Mouse (Mus musculus) stomach, embryonic 16.5 days (tissue): ENCODE data around the gene Car5a. TPM values are rescaled to one million over a fixed set of nuclear protein-coding genes. Genes with fewer than 3 reads are reported as not detected.

ENCODE experiments used
- ATAC-seq: fragments of 200-750 bp; cut with Nextera tagmentation; 2 replicates; pipeline ENCODE4 v1.8.0; 2017; ENCODE audit warnings: moderate number of reproducible peaks, moderate TSS enrichment; ENCODE audit not compliant: insufficient read depth, low FRiP score
- H3K27ac ChIP-seq: fragments of 300-500 bp; sonication (generic); 2 replicates; pipeline ENCODE4 v1.5.1; 2014; ENCODE audit warnings: low read length
- H3K27me3 ChIP-seq: fragments of 300-500 bp; sonication (generic); 2 replicates; pipeline ENCODE4 v1.6.1; 2014; ENCODE audit warnings: low read length, control low read depth, mixed read lengths; ENCODE audit not compliant: control insufficient read depth, insufficient read depth
- H3K36me3 ChIP-seq: fragments of 300-500 bp; sonication (generic); 2 replicates; pipeline ENCODE4 v1.6.1; 2014; ENCODE audit warnings: low read length; ENCODE audit not compliant: control insufficient read depth, insufficient read depth
- H3K4me1 ChIP-seq: fragments of 300-500 bp; sonication (generic); 2 replicates; pipeline ENCODE4 v1.6.1; 2014; ENCODE audit warnings: low read length, control low read depth, mixed read lengths; ENCODE audit not compliant: control insufficient read depth, insufficient read depth
- H3K4me2 ChIP-seq: fragments of 300-500 bp; sonication (generic); 2 replicates; pipeline ENCODE4 v1.6.1; 2014; ENCODE audit warnings: low read depth, low read length, mixed read lengths
- H3K4me3 ChIP-seq: fragments of 300-500 bp; sonication (generic); replicated peaks from 2 replicates; pipeline ENCODE4 v1.5.1; 2014; ENCODE audit warnings: mild to moderate bottlenecking, low read length
- H3K9ac ChIP-seq: fragments of 300-500 bp; sonication (generic); 2 replicates; pipeline ENCODE4 v1.6.1; 2014; ENCODE audit warnings: low read length
- H3K9me3 ChIP-seq: fragments of 300-500 bp; sonication (generic); replicated peaks from 2 replicates; pipeline ENCODE4 v1.6.1; 2016; ENCODE audit warnings: low read length, control low read depth; ENCODE audit not compliant: control insufficient read depth
- WGBS: fragments of 180-500 bp; shearing (Covaris S2); extraction: QIAGEN DNeasy Blood & Tissue Kit; methylation state at CpG from one replicate; pipeline ENCODE4 v1.1.7; 2014; 5-methylcytosine and 5-hydroxymethylcytosine counted together
- microRNA-seq: library from miRNA; unstranded; fragments of <30 nt; microRNA quantifications from one replicate; pipeline ENCODE4, GENCODE M21; 2016
- polyA plus RNA-seq: library from polyadenylated mRNA; unstranded; fragments of >200 nt; fragmentation: Nextera tagmentation; extraction: Ambion mirVana; gene quantifications from 2 replicates; pipeline ENCODE4 v1.2.1, GENCODE M21; 2015

Gene Car5a
- polyA plus RNA-seq, 1 experiment from 2014 or later = 0.40 TPM

- H3K9ac ChIP-seq = no peak overlapping the region
- no peaks in the 10 kb centered on the region for H3K27me3 ChIP-seq
- no peak overlapping the region for H3K4me3 ChIP-seq
- H3K4me1 ChIP-seq = peaks cover 21% of the 10 kb centered on the region
- ATAC-seq = no peak
- H3K27ac ChIP-seq = peak overlapping the region; percentile 68
- no peaks in the 10 kb centered on the region for H3K9me3 ChIP-seq
- WGBS = 78% methylated on average over 9 of the region's 9 CpGs
- no peaks in the 10 kb centered on the region for H3K36me3 ChIP-seq
- no peak overlapping the region for H3K4me2 ChIP-seq
Observed at GRCm38 (mm10) chr8:121875517-121875916, 69.2 kb downstream of the Car5a start.

GRCm38 (mm10) chr8:121875045-121875444, 69.7 kb downstream of the Car5a start:
- Histone ChIP-seq H3K9ac (no peak overlapping the region), H3K4me1 (peaks cover 21% of the 10 kb centered on the region), H3K4me3 (no peak overlapping the region), H3K4me2 (no peak overlapping the region), H3K9me3 (no peaks in the 10 kb centered on the region), H3K27ac (peak overlapping the region; percentile 68), H3K27me3 (no peaks in the 10 kb centered on the region), H3K36me3 (no peaks in the 10 kb centered on the region)
- WGBS = 35% methylated on average over 3 of the region's 3 CpGs
- no peak for ATAC-seq

- H3K36me3 ChIP-seq = no peaks in the 10 kb centered on the region
- H3K9me3 ChIP-seq = no peaks in the 10 kb centered on the region
- 42% methylated on average over 9 of the region's 9 CpGs for WGBS
- H3K27me3 ChIP-seq = no peaks in the 10 kb centered on the region
- peak overlapping the region; percentile 68 for H3K27ac ChIP-seq
- no peak overlapping the region for H3K4me2 ChIP-seq
- peaks cover 21% of the 10 kb centered on the region for H3K4me1 ChIP-seq
- peak; percentile 68; the same call in 1 of the 2 replicates for ATAC-seq
- H3K9ac ChIP-seq = no peak overlapping the region; the same call in 1 of the 2 replicates
- H3K4me3 ChIP-seq = no peak overlapping the region
Observed at GRCm38 (mm10) chr8:121874031-121874430, 70.7 kb downstream of the Car5a start.

GRCm38 (mm10) chr8:121871833-121872440, 72.8 kb downstream of the Car5a start:
- 16% methylated on average over 10 of the region's 10 CpGs for WGBS
- Histone ChIP-seq H3K36me3 (no peaks in the 10 kb centered on the region), H3K4me1 (peaks cover 17% of the 10 kb centered on the region), H3K9me3 (no peaks in the 10 kb centered on the region), H3K27me3 (no peaks in the 10 kb centered on the region), H3K9ac (peak overlapping the region; percentile 41; the same call in 1 of the 2 replicates), H3K4me2 (0 out of 2 replicates have a peak overlapping the region, but pooled peaks have one; percentile 10), H3K27ac (peak overlapping the region; percentile 79), H3K4me3 (no peak overlapping the region)
- ATAC-seq = peak; percentile 61

- no peaks in the 10 kb centered on the region for H3K27me3 ChIP-seq
- no peaks in the 10 kb centered on the region for H3K36me3 ChIP-seq
- no peak overlapping the region for H3K4me2 ChIP-seq
- no peaks in the 10 kb centered on the region for H3K9me3 ChIP-seq
- H3K4me3 ChIP-seq = no peak overlapping the region
- no peak for ATAC-seq
- no peak overlapping the region for H3K27ac ChIP-seq
- 87% methylated on average over 2 of the region's 2 CpGs for WGBS
- H3K4me1 ChIP-seq = peaks cover 17% of the 10 kb centered on the region
- H3K9ac ChIP-seq = no peak overlapping the region
Observed at GRCm38 (mm10) chr8:121870190-121870589, 74.5 kb downstream of the Car5a start.

GRCm38 (mm10) chr8:121868896-121869295, 75.8 kb downstream of the Car5a start:
- no peak overlapping the region for H3K27ac ChIP-seq
- peaks cover 9% of the 10 kb centered on the region for H3K4me1 ChIP-seq
- H3K9me3 ChIP-seq = no peaks in the 10 kb centered on the region
- no peaks in the 10 kb centered on the region for H3K36me3 ChIP-seq
- H3K4me3 ChIP-seq = no peak overlapping the region
- no peak for ATAC-seq
- no peak overlapping the region for H3K9ac ChIP-seq
- no peaks in the 10 kb centered on the region for H3K27me3 ChIP-seq
- no peak overlapping the region for H3K4me2 ChIP-seq
- 77% methylated on average over 7 of the region's 7 CpGs for WGBS

- Histone ChIP-seq H3K4me3 (no peak overlapping the region), H3K27me3 (no peaks in the 10 kb centered on the region), H3K4me2 (no peak overlapping the region), H3K27ac (no peak overlapping the region), H3K4me1 (peaks cover 9% of the 10 kb centered on the region), H3K9me3 (no peaks in the 10 kb centered on the region), H3K9ac (no peak overlapping the region), H3K36me3 (no peaks in the 10 kb centered on the region)
- no peak for ATAC-seq
- 90% methylated on average over 5 of the region's 5 CpGs for WGBS
Observed at GRCm38 (mm10) chr8:121868196-121868595, 76.5 kb downstream of the Car5a start.

Small RNAs within 50 kb of the gene (microRNA-seq; reads per million reads assigned to microRNA genes)
- 0.50 reads per million for gene Mir7237

Other genes starting within 250 kb of the Car5a start
- 2.0 and 2.7 TPM in 2 replicates for gene Jph3, start 215.3 kb downstream of the Car5a start, polyA plus RNA-seq
- 34.3 and 39.3 TPM in 2 replicates for gene Klhdc4, start 115.3 kb downstream of the Car5a start, polyA plus RNA-seq
- gene Slc7a5, start 37.2 kb downstream of the Car5a start, polyA plus RNA-seq = 19.8 and 20.0 TPM in 2 replicates
- gene Banp, start 4.8 kb upstream of the Car5a start, polyA plus RNA-seq = 35.9 and 36.4 TPM in 2 replicates